Mouse (Mus musculus) lung, postnatal 25 days (tissue): ENCODE results near the gene Cd300ld4.
"Not testable (repeated sequence)": the region's sequence is repeated elsewhere in the genome, so short reads cannot be mapped to it uniquely, and the experiment has no call there.

Source experiments
- DNase-seq: peaks from one replicate; pipeline ENCODE4 v3.0.0; 2022; ENCODE audit warnings: low spot score

Cd300ld4 gene

GRCm38 (mm10) chr11:115026912-115027311, at the start of gene Cd300ld4:
Gene Cd300ld4 (minus strand): TSS chr11:115027012.
- not testable (repeated sequence) for DNase-seq

- DNase-seq = no peak
Measured at GRCm38 (mm10) chr11:115075859-115076258, 49.0 kb upstream of the Cd300ld4 start.

- DNase-seq = no peak
Measured at GRCm38 (mm10) chr11:115075407-115075806, 48.6 kb upstream of the Cd300ld4 start.

- no peak for DNase-seq
Measured at GRCm38 (mm10) chr11:115073002-115073401, 46.2 kb upstream of the Cd300ld4 start.

GRCm38 (mm10) chr11:115071631-115072294, 45.0 kb upstream of the Cd300ld4 start:
- peak; percentile 69 for DNase-seq

- no peak for DNase-seq
Measured at GRCm38 (mm10) chr11:115071015-115071551, 44.3 kb upstream of the Cd300ld4 start.

- peak; percentile 34 for DNase-seq
Measured at GRCm38 (mm10) chr11:115066768-115067167, 40.0 kb upstream of the Cd300ld4 start.

GRCm38 (mm10) chr11:115062077-115062476, 35.3 kb upstream of the Cd300ld4 start, which contains the start of gene Cd300e:
Gene Cd300e (minus strand): TSS chr11:115062177.
- DNase-seq = no peak

GRCm38 (mm10) chr11:115059797-115060196, 33.0 kb upstream of the Cd300ld4 start:
- peak; percentile 5 for DNase-seq

- DNase-seq = no peak
Measured at GRCm38 (mm10) chr11:115058701-115059100, 31.9 kb upstream of the Cd300ld4 start.

- DNase-seq = no peak
Measured at GRCm38 (mm10) chr11:115054537-115054936, 27.7 kb upstream of the Cd300ld4 start.

GRCm38 (mm10) chr11:115052991-115053390, 26.2 kb upstream of the Cd300ld4 start:
- no peak for DNase-seq

GRCm38 (mm10) chr11:115052206-115052605, 25.4 kb upstream of the Cd300ld4 start:
- no peak for DNase-seq

GRCm38 (mm10) chr11:115049282-115049895, 22.6 kb upstream of the Cd300ld4 start:
- DNase-seq = no peak

- DNase-seq = peak; percentile 14
Measured at GRCm38 (mm10) chr11:115048259-115048658, 21.4 kb upstream of the Cd300ld4 start, which contains the start of gene Cd300ld3. Gene Cd300ld3 (minus strand): TSS chr11:115048409.

GRCm38 (mm10) chr11:115037669-115038068, 10.9 kb upstream of the Cd300ld4 start, which contains the start of gene Cd300ld5:
Gene Cd300ld5 (minus strand): TSS chr11:115037769.
- DNase-seq = not testable (repeated sequence)

- DNase-seq = not testable (repeated sequence)
Measured at GRCm38 (mm10) chr11:115016093-115016492, 10.7 kb downstream of the Cd300ld4 start, which contains the start of gene Cd300ld2. Gene Cd300ld2 (minus strand): TSS chr11:115016193.

GRCm38 (mm10) chr11:115004070-115004469, 22.7 kb downstream of the Cd300ld4 start:
- no peak for DNase-seq

GRCm38 (mm10) chr11:115001474-115002040, 25.3 kb downstream of the Cd300ld4 start, which contains the start of gene Cd300c2:
Gene Cd300c2 (minus strand): TSS chr11:115001880.
- DNase-seq = no peak

- DNase-seq = no peak
Measured at GRCm38 (mm10) chr11:114989793-114990192, 37.0 kb downstream of the Cd300ld4 start, which contains the start of gene Cd300ld. Gene Cd300ld (minus strand): TSS chr11:114989922.

- DNase-seq = no peak
Measured at GRCm38 (mm10) chr11:114981866-114982265, 44.9 kb downstream of the Cd300ld4 start.

GRCm38 (mm10) chr11:114972726-114973125, 54.1 kb downstream of the Cd300ld4 start:
- no peak for DNase-seq
